Mouse (Mus musculus) kidney, adult 18-20 months (tissue): ENCODE measurements around the gene Krtap28-10.

Experiments used
- DNase-seq: peaks from one replicate; pipeline ENCODE4 v3.0.0; 2021

Krtap28-10 gene

DNA sequence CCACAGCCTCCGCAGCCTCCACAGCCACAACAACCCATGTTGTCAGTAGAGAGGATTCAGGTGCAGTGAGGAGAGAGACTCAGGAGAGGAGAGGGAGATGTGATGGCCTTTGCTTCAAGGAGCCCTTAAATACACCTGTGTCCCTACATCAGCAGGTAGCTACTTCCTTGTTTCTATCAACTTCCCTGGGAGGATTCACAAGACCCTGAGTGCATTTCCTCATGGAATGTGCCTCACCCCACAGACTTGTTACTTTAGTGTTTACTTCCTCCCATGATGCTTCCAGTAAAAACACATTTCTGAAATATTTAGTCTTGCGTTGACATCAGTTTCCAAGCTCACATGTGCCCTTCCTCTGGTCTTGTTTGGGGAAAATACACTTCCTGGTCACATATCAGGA lies at the start of gene Krtap28-10:
Gene Krtap28-10, minus strand, starts transcription at position 101 of the 400 bp plus-strand sequence.
- no peak for DNase-seq

DNA sequence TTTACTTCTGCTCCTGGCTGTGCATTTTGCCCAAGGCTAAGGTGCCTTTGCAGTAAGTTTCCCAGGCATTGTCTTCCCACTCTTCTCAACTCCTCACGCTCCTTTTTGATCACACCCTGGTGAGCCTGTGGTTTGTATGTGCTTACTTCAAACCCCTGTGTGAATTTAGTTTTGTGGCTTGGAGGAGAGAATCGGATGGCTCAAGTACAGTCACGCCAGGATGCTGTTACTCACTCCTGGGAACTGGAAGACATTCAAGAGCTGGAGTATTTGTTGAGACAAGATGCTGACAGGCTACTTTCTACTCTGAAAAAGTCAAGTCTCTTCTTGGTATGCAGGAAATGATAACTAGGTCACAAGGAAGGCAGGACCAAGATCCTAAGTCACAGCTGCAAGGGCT lies 49.0 kb upstream of the Krtap28-10 start:
- DNase-seq, result no peak

DNA sequence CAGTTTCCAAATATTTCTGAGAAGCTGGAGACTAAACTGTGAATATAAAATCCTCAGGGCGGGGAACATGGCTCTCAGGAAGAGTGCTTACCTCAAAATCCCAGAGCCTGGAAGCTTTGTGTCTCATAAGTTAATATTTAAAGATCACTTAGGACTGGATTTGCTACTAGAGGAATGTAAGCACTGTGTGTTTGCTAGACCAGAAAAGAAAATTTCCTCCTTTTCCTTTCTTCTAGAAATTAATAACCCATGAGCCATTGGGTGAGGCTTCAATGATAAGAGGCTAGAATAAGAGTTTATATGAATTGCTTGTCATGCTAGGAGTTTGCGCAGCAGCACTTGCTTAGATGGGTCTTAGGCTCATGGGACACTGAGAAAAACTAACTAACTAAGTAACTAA lies 42.5 kb upstream of the Krtap28-10 start:
- no peak for DNase-seq

DNA sequence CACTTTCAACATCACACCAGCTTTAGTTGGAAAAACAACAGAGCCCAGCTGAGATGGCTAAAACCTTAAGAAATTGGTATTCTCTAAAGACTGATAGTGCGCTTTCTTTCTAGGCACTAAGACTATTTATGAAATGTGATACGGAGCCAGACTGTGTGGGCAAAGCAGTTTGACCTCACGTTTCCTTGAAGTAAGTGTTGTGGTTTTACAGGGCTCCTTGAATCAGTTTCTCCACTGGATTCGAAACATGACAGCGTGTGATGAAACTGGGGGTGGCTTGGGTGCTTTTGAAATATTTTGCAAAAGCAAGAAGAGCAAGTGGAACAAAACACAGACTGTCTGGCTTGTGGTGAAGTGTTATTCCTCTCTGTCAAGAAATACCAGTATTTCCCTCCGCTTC lies 34.7 kb upstream of the Krtap28-10 start:
- DNase-seq, result no peak

DNA sequence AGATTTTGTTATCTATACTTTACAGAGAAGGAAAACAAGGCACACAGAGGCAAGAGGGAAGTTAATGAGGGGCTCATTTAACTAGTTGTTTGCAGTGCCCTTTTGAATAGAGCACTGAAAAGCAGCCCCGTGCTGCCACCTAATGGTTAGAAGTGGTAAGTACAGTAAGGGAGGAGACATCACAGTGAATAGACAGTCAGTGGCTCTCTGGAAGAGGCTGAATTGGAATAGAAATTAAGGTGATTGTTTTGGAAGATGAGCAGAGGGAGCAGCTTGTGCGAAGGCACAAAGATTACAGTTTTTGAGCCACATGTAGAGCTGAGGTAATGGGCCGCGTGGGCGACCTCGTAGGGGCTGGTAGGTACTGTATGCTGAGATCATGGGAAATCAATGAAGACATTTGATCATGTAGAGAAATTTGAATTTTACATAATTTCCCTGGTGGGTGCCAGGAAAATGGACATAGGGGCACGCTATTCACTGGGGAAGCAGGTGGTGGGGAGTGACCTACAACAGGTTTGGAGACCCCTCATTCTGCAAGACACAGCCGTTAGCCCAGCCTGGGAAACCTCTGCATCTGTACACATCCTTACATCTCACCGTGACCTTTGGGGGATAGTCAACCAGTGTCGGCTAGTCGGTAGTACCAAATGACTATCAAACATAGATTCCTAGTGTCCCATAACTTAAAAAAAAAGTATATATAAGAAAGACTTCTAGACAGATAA lies 34.1 kb upstream of the Krtap28-10 start:
- DNase-seq, result peak; percentile 26

DNA sequence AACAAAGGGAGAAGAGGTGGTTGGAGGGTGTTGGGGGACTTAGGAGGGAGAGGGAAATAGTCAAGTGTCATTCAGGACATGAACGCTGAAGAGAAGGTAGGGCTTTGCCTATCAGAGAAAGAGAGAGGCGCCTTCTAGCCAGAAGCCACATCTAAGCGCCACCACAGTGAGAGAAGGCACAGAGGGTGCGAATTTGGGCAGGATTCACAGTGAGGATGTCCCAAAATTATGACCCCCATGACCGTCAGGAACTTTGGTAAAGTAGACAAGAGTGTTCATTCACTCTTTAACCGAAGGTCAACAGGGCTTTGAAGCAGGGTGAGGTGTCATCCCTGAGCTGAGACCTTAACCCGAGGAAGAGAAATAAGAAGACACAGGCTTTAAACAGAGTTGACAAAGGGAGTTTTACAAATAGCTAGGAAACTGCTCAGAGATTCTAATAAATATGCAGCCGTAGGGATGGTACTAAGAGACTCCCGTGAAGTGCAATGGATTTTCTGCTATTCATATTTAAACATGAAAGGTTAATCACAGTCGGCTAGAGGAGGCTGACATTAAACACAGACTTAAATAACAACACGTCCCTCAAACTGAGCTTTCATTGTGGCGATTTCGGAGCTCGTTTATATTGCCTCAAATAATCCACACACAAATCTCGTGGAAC lies 33.4 kb upstream of the Krtap28-10 start:
- no peak for DNase-seq

DNA sequence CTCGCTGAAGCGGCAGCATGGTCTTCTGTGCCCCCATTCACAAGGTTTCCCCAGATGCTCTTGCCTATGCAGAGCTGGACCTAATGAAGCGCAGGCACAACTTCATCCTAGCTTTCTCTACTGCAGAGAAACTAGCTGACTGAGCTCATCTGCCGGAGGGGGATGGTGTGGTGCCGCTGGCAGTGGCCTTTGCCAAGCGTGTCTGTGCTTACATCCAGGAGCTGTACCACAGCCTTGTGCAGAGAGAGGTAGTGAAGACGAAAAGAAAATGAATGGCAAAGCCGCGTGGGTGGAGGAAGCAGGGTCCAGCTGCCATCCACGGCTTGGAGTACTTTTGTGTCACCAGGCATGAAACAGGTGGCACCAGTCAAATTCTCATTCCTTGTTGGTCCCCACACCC lies 24.9 kb upstream of the Krtap28-10 start:
- DNase-seq, result no peak

DNA sequence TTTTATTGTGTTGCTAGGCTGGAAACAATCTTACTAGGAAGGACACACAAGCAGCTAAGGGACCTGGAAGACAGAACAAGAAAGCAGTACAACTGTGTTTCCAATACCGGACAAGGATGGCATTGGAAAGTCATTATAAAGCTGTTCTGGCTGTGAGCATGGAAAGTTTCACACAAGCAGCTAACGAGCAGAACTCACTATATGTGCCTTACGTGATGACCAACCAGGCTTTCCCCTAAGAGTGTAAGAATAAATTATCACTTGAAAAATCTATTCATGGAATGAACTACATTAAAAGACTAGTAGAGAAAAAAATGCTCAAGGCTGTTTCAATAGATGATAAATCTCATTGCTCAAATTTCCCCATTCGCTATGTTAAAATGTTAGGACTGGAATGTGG lies 24.3 kb upstream of the Krtap28-10 start:
- no peak for DNase-seq

DNA sequence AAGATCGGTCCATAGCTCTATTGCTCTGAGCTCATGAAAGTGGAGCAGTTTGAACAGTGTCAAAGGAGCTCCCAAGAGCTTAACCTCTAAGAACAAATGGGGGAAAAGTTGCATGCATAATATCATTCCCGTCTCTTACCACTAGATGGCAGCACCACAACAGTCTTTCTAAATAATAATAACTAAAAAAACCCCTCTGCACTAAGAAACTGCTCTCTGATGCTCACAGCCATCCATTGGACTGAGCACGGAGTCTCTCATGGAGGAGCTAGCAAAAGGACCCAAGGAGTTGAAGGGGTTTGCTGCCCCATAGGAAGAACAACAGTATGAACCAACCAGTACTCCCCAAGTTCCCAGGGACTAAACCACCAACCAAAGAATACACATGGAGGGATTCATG lies 22.6 kb upstream of the Krtap28-10 start:
- peak; percentile 10 for DNase-seq

DNA sequence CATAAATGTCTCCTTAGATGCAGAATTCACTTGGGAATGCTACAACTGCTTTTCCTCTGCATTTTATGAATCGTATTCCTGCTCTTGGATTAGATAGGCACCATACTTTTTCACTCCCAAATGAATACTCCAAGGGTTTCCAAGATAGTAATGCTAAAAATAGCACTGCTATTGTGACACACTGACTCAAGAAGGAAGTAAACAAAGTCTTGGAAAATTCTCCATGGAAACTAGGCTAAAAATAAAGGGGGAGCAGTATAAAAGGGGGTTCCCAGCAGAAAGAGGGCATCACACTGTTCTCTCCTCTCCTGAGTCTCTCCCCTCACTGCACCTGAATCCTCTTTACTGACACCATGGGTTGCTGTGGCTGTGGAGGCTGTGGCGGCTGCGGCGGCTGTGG lies 18.4 kb upstream of the Krtap28-10 start, which contains the start of gene Krtap28-13:
Gene Krtap28-13, plus strand, starts transcription at position 288 of the 400 bp plus-strand sequence.
- no peak for DNase-seq

DNA sequence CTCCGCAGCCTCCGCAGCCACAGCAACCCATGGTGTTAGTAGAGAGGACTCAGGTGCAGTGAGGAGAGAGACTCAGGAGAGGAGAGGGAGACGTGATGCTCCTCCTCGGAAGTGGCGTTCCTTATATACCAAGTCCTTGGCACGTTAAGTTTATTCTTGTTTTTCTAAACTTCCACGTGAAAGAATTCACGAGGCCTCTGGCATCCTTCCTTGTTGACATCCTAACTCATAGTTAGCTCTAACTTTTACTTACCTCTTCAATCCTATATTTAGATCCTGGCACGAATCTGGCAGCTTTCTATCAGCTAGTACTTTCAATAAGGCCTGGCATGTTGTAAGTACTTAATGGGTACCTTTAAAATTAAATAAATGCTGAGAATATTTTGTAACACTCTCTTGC lies 17.0 kb upstream of the Krtap28-10 start, which contains the start of gene A030005K14Rik:
Gene A030005K14Rik, minus strand, starts transcription at position 101 of the 400 bp plus-strand sequence.
- no peak for DNase-seq

DNA sequence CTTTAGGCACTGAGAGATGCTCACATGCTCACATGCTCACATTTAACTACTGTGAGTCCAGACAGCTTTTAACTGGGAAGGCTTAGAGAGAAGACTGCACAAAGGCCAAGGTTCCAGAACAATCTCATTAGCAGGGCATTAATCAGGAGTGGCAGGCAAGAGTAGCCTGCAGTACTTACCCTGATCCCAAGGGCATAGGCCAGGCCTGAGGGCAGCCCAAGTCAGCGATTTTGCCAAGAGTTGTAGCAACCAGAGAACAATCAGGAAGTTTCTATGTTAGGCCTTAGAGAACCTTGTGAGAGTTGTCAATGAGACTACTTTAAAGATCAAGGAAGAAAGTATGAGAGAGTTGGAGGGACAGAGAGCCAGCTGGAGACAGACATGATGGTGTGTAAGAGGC lies 16.2 kb upstream of the Krtap28-10 start:
- DNase-seq, result peak; percentile 13

DNA sequence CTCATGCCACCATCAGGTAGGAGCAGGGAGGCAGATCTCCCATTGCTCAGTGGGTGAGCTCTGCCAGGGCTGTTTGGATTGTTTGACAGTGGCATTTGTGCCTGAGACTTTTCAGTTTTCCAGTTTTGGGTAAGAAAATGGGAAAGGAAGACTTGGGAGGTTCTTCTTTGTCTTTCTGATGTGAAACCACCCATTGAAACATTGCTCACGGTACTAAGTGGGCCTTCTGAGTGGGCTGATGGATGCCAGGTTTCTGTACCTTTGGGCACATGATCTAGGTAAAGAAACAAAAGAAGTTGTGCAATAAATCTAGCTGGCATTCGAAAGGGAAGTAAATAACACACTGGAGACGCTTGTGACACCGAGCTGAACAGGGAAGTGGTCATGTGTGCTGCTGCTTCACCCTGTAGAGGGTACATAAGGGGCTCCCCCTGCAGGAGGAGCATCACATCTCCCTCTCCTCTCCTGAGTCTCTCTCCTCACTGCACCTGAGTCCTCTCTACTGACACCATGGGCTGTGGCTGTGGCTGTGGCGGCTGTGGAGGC lies 2.7 kb upstream of the Krtap28-10 start, which contains the start of gene Gm47969:
Gene Gm47969, plus strand, starts transcription at position 51 of the 546 bp plus-strand sequence.
- DNase-seq, result no peak

DNA sequence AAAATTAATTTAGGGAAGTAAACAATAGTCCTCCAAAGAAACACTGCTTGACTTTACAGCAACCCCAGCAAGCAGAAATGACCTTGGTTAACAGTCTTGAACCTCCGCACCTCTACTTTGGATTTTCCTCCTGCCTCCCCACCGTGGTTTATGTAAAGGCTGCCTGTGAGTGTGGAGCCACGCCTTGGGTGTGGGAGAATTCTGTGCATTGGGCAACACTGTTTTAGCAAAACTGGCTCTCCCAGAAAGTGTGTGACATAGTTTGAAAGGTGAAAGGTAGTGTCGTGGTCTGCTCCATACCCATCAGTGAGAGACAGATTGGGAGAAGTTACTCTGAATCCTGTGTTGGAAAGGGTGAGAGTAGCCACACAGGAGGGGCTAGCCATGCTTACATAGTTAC lies 3.2 kb downstream of the Krtap28-10 start:
- DNase-seq, result no peak

DNA sequence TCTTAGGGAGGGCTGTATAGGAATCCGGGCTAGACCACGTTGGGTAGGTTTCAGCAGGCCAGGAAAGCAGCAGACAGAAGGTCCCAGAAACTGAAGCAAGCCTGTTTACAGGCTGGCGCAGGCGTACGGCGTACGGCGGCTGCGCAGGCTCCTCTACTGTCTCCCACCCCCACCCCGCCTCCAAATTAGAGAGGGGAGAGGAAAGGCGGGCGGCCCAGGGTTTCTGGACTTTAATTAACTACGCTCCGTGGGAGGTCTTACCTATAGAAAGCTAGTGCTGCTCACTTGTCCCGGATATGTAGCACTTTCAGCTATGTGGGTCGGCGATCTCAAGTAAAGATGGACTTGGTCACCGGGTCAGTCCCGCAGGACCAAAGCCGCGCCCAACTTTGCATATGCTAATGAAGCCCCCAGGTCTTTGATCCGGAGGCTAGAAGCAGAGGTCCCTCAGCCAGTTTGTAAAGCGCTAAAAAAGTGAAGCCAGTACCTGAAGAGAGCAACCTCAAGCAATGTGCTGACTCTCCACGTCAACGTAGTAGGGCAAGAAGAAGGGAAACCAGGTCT lies 4.1 kb downstream of the Krtap28-10 start, which contains the start of gene Slc19a3:
Gene Slc19a3, minus strand, starts transcription at position 340 of the 564 bp plus-strand sequence.
- DNase-seq, result peak; percentile 73

DNA sequence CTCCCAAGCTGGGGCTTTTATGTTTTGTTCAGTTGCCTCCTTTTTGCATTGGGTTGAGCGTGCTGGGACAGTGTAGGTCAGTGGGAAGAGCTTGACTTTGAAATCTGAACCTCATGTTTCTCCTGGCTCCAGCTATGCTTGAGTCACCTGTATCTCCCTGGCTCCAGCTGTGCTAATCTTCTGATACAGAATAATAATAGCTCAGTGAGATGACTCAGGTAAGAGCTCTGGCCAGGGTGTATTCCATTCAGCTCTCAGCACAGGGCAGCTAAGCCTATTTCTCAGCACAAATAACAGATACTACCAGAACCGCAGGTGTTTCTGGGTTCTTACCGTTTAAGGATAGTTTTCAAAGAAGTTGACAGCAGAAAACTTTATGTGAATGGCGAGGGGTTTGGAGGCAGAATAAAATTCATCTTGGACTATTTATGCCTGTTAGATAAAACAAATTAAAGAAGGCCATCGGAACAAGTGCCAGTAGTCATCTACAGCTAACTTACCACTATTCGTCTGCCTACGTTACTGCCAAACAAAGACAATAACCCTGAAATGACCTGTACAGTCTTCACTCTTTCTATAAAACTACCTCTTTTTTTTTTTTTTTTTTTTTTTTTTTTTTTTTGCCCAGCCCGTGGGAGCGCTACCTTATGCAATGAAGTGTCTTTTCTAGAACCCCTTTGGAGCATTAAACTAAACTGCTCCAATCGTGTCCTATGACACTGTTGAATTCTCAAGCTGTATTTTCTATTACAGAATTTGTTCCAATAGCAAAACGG lies 5.2 kb downstream of the Krtap28-10 start:
- no peak for DNase-seq

DNA sequence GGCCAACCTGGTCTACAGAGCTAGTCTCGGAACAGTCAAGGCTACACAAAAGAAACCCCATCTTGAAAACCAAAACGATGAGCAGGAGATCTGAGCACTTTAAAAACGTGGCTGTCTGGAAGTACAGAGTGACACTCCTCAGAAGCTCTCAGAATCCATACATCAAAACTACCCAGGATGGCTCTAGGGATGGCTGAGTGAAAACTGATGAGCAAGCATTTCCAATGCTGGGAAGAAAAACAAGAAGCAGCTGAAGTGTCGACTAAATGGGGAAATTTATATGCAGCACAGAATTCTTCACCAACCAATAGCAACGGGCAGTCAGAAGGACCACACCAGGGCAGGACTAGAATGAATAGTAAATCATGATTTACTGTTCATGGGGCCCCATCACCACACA lies 7.8 kb downstream of the Krtap28-10 start:
- no peak for DNase-seq

DNA sequence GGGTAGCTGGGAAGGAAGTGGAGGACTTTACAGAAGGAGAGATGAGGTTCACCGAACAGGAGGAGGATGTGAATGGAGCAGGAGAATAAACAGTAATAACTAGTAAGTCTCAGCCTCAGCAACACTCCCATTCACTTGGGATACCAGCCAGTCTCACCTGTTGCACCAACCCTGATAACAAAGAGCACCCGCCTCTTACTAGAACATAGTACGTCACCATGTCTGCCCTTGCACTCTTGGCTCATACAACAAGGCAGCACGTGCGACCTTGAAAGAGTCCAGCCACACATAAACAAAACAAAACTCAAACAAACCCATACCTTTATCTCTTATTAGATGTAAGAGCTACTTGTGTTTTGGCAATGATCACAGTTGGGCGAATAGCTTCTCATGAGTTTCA lies 9.8 kb downstream of the Krtap28-10 start:
- no peak for DNase-seq

DNA sequence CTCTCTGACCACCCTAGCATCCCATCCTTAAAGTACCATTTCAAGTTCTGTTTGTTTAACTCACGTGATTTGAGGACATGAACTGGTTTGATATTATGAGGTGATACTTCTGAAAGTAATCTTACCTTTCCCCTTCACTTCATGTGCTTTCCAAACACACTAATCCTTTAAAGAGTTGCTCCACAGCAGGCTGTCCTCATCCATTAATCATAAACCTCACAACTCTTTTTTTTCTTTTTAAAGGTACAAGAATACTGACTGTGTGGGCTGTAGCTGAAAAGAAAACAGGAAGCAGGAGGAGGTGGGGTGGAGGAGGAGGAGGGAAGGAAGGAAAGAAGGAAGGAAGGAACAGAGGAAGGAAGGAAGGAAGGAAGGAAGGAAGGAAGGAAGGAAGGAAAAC lies 10.3 kb downstream of the Krtap28-10 start:
- DNase-seq, result no peak

DNA sequence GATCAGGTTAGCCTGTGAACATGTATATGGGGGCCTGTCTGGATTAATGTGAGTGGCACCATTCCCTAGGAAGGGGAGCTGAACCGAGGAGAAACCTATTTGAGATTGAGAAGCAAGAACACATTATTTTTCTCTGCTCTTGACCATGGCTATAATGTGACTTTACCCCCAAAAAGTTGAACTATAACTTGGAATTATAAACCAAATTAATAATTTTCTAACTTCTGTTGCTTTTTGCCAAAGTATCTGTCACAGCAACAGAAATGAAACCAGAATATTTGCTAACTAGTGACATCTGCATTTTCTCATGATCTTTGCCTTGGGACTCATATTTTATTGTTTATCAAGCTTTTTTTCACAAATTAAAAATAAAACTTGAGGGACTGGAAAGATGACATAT lies 25.7 kb downstream of the Krtap28-10 start:
- DNase-seq, result no peak

DNA sequence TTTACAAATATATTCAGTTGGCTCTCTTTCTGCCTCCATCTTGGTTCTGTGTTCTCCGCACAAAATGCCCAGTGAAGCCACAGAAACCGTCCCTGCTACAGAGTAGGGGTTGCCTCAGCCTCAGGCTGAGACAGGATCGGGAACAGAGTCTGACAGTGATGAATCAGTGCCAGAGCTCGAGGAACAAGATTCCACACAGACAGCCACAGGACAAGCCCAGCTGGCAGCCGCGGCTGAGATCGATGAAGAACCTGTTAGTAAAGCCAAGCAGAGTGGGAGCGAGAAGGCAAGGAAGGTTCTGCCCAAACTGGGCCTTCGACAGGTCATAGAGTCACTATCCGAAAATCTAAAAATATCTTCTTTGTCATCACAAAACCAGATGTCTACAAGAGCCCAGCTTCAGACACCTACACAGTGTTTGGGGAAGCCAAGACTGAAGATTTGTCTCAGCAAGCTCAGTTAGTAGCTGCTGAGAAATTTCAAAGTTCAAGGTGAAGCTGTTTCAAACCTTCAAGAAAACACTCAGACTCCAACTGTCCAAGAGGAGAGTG lies 26.9 kb downstream of the Krtap28-10 start:
- no peak for DNase-seq

DNA sequence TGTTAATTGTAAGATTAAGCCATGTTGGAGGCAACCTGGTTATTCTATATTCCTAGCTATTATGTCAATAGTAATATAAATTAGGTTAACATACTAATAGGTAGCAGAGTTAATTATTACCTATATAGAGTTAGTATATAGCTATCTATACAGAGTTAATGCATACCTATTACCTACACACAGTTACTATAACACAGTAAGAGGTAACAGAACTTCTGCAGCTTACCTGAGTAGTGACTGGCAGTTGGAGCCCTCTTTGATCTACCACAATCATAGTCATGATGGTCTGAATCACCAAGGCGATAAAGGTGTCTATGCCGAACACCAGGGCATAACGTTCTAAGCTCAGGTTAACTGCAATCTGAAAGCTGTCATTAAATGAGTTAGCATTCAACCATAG lies 27.8 kb downstream of the Krtap28-10 start:
- DNase-seq, result no peak

DNA sequence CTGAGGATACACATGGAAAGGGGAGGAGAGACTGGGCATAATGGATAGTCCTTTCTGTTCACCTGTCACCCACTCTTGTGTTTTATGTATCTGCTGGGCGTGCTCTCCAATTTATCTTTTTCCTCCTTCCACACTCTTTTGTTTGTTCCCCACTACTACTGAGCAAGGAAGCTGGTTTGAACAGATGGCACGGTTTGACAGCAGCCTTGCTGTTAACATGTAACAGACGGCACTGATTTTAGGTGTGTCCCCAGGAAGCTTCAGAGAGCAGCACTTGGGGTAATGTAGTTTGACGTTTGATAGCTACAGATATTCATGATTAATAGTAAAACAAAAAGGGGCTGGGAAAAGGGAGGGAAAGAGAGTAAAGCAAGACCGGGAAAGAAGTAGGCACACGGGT lies 34.8 kb downstream of the Krtap28-10 start:
- DNase-seq, result no peak
